Mouse (Mus musculus): ENCODE measurements around the gene Cntn5. TPM values are rescaled to one million over a fixed set of nuclear protein-coding genes. Genes with fewer than 3 reads are reported as not detected.

Cntn5 gene
- polyA plus RNA-seq, 1 experiment = not detected

DNA sequence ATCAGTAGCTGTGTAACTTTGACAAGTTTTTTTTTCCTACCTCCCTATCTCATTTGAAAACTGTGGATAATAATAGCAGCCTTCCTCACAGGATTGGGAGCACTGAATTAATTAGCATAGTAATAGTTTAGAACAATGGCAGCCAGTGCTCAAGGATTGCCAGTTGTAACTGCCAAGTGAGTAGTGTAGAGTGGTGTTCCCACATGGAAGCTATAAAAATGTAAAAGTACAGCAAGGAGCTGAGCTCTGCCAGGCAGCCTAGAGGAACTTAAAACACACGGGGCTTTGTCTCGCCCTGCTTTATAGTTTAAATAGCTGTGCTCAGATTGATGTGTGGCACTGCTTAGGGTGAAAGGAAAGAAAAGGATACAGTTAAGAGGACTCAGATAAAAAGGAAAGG lies 635.2 kb downstream of the Cntn5 start:
- H3K4me3 ChIP-seq (ENCODE audit: insufficient read depth, low read length) = no peak overlapping the region
- no peak for TF ChIP-seq POLR2A (IDR thresholded peaks at IDR 0.05; ENCODE audit: borderline replicate concordance, low read depth, low read length)
- H3K27ac ChIP-seq (ENCODE audit: insufficient read depth, low read depth, low read length) = no peak overlapping the region
- no peaks in the 10 kb centered on the region for H3K4me1 ChIP-seq (ENCODE audit: control insufficient read depth, insufficient read depth, low read length)

DNA sequence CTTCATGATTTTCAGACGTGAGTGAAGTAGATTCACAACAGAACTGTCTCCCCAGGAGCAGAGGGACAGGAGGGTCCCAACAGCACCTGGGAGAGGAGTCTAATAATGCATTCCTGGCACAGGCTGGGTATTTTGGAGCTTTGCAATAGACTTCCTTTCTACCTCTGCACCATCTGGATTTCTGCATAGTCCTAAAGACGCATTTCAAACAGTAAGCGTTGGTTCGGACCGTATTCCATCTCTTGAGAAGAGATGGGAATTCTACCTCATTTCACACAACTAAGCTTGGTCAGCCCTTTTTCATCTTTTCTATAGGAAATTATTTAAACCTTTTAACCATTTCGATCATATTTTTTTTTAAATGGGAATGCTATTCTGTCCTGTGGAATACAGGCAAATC lies 635.7 kb downstream of the Cntn5 start:
- TF ChIP-seq POLR2A (IDR thresholded peaks at IDR 0.05; ENCODE audit: borderline replicate concordance, low read depth, low read length) = no peak
- TF ChIP-seq CTCF (IDR thresholded peaks at IDR 0.05; ENCODE audit: low read depth, low read length) = no peak
- H3K4me3 ChIP-seq (ENCODE audit: insufficient read depth, low read length) = no peak overlapping the region
- H3K27ac ChIP-seq (ENCODE audit: insufficient read depth, low read depth, low read length) = no peak overlapping the region
- H3K4me1 ChIP-seq (ENCODE audit: control insufficient read depth, insufficient read depth, low read length) = no peaks in the 10 kb centered on the region

GRCm38 (mm10) chr9:10265616-10266015 lies 639.0 kb downstream of the Cntn5 start:
- no peak for TF ChIP-seq CTCF (IDR thresholded peaks at IDR 0.05; ENCODE audit: low read depth, low read length)
- TF ChIP-seq POLR2A (IDR thresholded peaks at IDR 0.05; ENCODE audit: borderline replicate concordance, low read depth, low read length) = no peak
- no peak overlapping the region for H3K27ac ChIP-seq (ENCODE audit: insufficient read depth, low read depth, low read length)
- no peak overlapping the region for H3K4me3 ChIP-seq (ENCODE audit: insufficient read depth, low read length)
- H3K4me1 ChIP-seq (ENCODE audit: control insufficient read depth, insufficient read depth, low read length) = no peaks in the 10 kb centered on the region

GRCm38 (mm10) chr9:10233364-10233763 lies 671.2 kb downstream of the Cntn5 start:
- Histone ChIP-seq H3K27ac (ENCODE audit: insufficient read depth, low read depth, low read length) (no peak overlapping the region), H3K4me3 (ENCODE audit: insufficient read depth, low read length) (no peak overlapping the region), H3K4me1 (ENCODE audit: control insufficient read depth, insufficient read depth, low read length) (no peaks in the 10 kb centered on the region)
- TF ChIP-seq CTCF (IDR thresholded peaks at IDR 0.05; ENCODE audit: low read depth, low read length) = no peak
- TF ChIP-seq POLR2A (IDR thresholded peaks at IDR 0.05; ENCODE audit: borderline replicate concordance, low read depth, low read length) = no peak

DNA sequence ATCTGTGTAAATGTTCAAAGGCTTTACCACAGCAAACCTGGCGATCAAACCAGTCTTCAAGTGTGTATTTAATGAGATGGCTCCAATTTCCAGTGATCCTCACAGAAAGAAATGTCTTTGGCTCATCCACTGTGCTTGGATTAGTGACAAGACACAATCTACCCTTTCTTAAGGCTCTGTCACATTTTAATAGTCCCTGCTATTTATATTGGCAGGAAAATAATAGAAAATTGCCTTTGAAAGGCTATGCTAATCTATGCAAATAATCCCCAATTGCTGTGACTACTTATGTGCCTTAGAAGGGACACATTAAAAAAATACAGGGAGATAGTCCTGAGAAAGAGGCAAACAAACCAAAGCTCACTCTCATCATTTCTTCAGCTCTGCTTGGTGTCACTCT lies 672.5 kb downstream of the Cntn5 start:
- TF ChIP-seq CTCF (IDR thresholded peaks at IDR 0.05; ENCODE audit: low read depth, low read length) (no peak), POLR2A (IDR thresholded peaks at IDR 0.05; ENCODE audit: borderline replicate concordance, low read depth, low read length) (no peak)
- Histone ChIP-seq H3K27ac (ENCODE audit: insufficient read depth, low read depth, low read length) (no peak overlapping the region), H3K4me3 (ENCODE audit: insufficient read depth, low read length) (no peak overlapping the region), H3K4me1 (ENCODE audit: control insufficient read depth, insufficient read depth, low read length) (no peaks in the 10 kb centered on the region)

GRCm38 (mm10) chr9:10230973-10231372 lies 673.6 kb downstream of the Cntn5 start:
- TF ChIP-seq CTCF (IDR thresholded peaks at IDR 0.05; ENCODE audit: low read depth, low read length) (no peak), POLR2A (IDR thresholded peaks at IDR 0.05; ENCODE audit: borderline replicate concordance, low read depth, low read length) (no peak)
- H3K4me3 ChIP-seq (ENCODE audit: insufficient read depth, low read length) = no peak overlapping the region
- H3K4me1 ChIP-seq (ENCODE audit: control insufficient read depth, insufficient read depth, low read length) = no peaks in the 10 kb centered on the region
- no peak overlapping the region for H3K27ac ChIP-seq (ENCODE audit: insufficient read depth, low read depth, low read length)

DNA sequence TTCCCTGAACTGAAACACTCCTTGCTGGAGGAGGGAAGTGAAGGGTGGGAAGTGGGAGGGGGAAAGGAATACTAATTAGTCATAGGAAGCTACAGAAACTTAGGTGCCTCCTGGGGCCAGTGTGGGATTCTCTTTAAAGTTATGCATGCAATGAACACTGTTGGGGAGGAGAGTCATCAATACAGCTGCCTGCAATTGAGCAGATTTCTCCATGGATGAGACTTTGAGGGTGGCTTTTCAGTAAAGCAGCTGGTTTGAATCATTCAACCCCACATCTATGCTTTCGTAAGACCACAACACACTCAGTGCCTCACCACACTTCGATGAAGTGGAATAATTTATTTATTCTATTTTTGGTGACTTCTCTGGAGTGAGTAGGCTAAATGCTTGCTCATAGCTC lies 674.9 kb downstream of the Cntn5 start:
- H3K4me1 ChIP-seq (ENCODE audit: control insufficient read depth, insufficient read depth, low read length) = no peaks in the 10 kb centered on the region
- no peak overlapping the region for H3K4me3 ChIP-seq (ENCODE audit: insufficient read depth, low read length)
- TF ChIP-seq CTCF (IDR thresholded peaks at IDR 0.05; ENCODE audit: low read depth, low read length) = no peak
- TF ChIP-seq POLR2A (IDR thresholded peaks at IDR 0.05; ENCODE audit: borderline replicate concordance, low read depth, low read length) = no peak
- H3K27ac ChIP-seq (ENCODE audit: insufficient read depth, low read depth, low read length) = no peak overlapping the region

- H3K4me1 ChIP-seq (ENCODE audit: control insufficient read depth, insufficient read depth, low read length) = no peaks in the 10 kb centered on the region
- no peak overlapping the region for H3K4me3 ChIP-seq (ENCODE audit: insufficient read depth, low read length)
- H3K27ac ChIP-seq (ENCODE audit: insufficient read depth, low read depth, low read length) = no peak overlapping the region
- TF ChIP-seq POLR2A (IDR thresholded peaks at IDR 0.05; ENCODE audit: borderline replicate concordance, low read depth, low read length) = no peak
- no peak for TF ChIP-seq CTCF (IDR thresholded peaks at IDR 0.05; ENCODE audit: low read depth, low read length)
Measured at GRCm38 (mm10) chr9:10226013-10226412, 678.6 kb downstream of the Cntn5 start.

GRCm38 (mm10) chr9:10186063-10186462 lies 718.5 kb downstream of the Cntn5 start:
- no peak overlapping the region for H3K4me3 ChIP-seq (ENCODE audit: insufficient read depth, low read length)
- no peak overlapping the region for H3K27ac ChIP-seq (ENCODE audit: insufficient read depth, low read depth, low read length)
- no peaks in the 10 kb centered on the region for H3K4me1 ChIP-seq (ENCODE audit: control insufficient read depth, insufficient read depth, low read length)
- TF ChIP-seq POLR2A (IDR thresholded peaks at IDR 0.05; ENCODE audit: borderline replicate concordance, low read depth, low read length) (no peak), CTCF (IDR thresholded peaks at IDR 0.05; ENCODE audit: low read depth, low read length) (no peak)

DNA sequence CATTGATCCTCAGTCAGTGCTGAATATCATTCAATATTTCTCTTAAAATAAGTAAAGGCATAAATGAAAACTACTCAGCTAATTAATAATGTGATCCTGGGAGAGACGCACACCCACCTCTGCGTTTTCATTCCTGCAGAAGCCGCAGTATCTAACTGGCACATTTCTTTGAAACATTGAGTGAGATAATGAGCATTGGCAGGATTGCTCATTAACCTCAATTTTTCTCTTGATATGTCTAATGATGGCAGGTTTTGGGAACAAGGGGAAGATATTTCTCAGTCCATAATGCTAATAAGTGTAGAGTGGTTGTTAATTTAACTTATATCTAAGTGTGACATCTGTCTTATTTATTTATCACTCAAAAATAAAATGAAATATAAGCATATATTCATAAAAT lies 734.0 kb downstream of the Cntn5 start:
- H3K27ac ChIP-seq (ENCODE audit: insufficient read depth, low read depth, low read length) = no peak overlapping the region
- H3K4me3 ChIP-seq (ENCODE audit: insufficient read depth, low read length) = no peak overlapping the region
- no peak for TF ChIP-seq CTCF (IDR thresholded peaks at IDR 0.05; ENCODE audit: low read depth, low read length)
- no peak for TF ChIP-seq POLR2A (IDR thresholded peaks at IDR 0.05; ENCODE audit: borderline replicate concordance, low read depth, low read length)
- no peaks in the 10 kb centered on the region for H3K4me1 ChIP-seq (ENCODE audit: control insufficient read depth, insufficient read depth, low read length)

Data from bone marrow macrophage, adult 2 months (primary cell).